Mouse (Mus musculus) MEL (cell line): ENCODE results near the gene Actn1. TPM values are rescaled to one million over a fixed set of nuclear protein-coding genes. Genes with fewer than 3 reads are reported as not detected.

ENCODE experiments used
- DNase-seq: peaks from one replicate; pipeline ENCODE4 v3.0.0; 2011; ENCODE audit warnings: low read depth, low spot score
- H3K27ac ChIP-seq: 2 replicates; pipeline ENCODE4 v1.5.1; 2012; ENCODE audit warnings: low read depth, mild to moderate bottlenecking, control low read depth, low read length, moderate library complexity; ENCODE audit not compliant: control insufficient read depth
- H3K27me3 ChIP-seq, 2 experiments: fragments of 150-350 bp in 1 of 2; sonication (generic) in 1 of 2; 2 replicates each; pipeline ENCODE4 v1.6.1; 2012; ENCODE audit warnings: low read length in 2 of 2, mild to moderate bottlenecking in 2 of 2, improper control_type of control experiment in 1 of 2, moderate library complexity in 1 of 2; ENCODE audit not compliant: insufficient read depth in 2 of 2, control insufficient read depth in 1 of 2
- H3K36me3 ChIP-seq, 2 experiments: 2 replicates each; pipeline ENCODE4 v1.6.1; 2012 to 2014; ENCODE audit warnings: low read length in 2 of 2, improper control_type of control experiment in 1 of 2, inconsistent platforms in 1 of 2, mild to moderate bottlenecking in 1 of 2; ENCODE audit not compliant: insufficient read depth in 2 of 2, control insufficient read depth in 1 of 2
- H3K4me1 ChIP-seq, 2 experiments: fragments of 150-350 bp in 1 of 2; sonication (generic) in 1 of 2; 2 replicates each; pipeline ENCODE4 v1.6.1; 2012; ENCODE audit warnings: low read length in 2 of 2, improper control_type of control experiment in 1 of 2, mild to moderate bottlenecking in 1 of 2; ENCODE audit not compliant: insufficient read depth in 2 of 2, control insufficient read depth in 1 of 2
- H3K4me3 ChIP-seq, 2 experiments: fragments of 150-350 bp in 1 of 2; sonication (generic) in 1 of 2; 2 replicates each; pipeline ENCODE4 v1.5.1; 2012; ENCODE audit warnings: low read depth in 2 of 2, low read length in 2 of 2, mild to moderate bottlenecking in 2 of 2, moderate library complexity in 2 of 2, control low read depth in 1 of 2, improper control_type of control experiment in 1 of 2; ENCODE audit not compliant: control insufficient read depth in 1 of 2, insufficient read depth in 1 of 2
- H3K79me2 ChIP-seq: 2 replicates; pipeline ENCODE4 v1.6.1; 2012; ENCODE audit warnings: mild to moderate bottlenecking, low read length, moderate library complexity; ENCODE audit not compliant: control insufficient read depth, poor library complexity, insufficient read depth
- H3K9ac ChIP-seq: 2 replicates; pipeline ENCODE4 v1.6.1; 2012; ENCODE audit warnings: low read depth, mild to moderate bottlenecking, control low read depth, low read length, moderate library complexity; ENCODE audit not compliant: control insufficient read depth, poor library complexity, severe bottlenecking
- H3K9me3 ChIP-seq: fragments of 150-350 bp; sonication (generic); replicated peaks from 2 replicates; pipeline ENCODE4 v1.6.1; 2012; ENCODE audit warnings: mild to moderate bottlenecking, low read length, improper control_type of control experiment, moderate library complexity; ENCODE audit not compliant: insufficient read depth
- BHLHE40 ChIP-seq: IDR thresholded peaks from 2 replicates; pipeline ENCODE4 v1.6.1; 2012; ENCODE audit warnings: low read depth, mild to moderate bottlenecking, inconsistent platforms, low read length, improper control_type of control experiment, borderline replicate concordance
- ELF1 ChIP-seq: IDR thresholded peaks from 2 replicates; pipeline ENCODE4 v1.6.1; 2014; ENCODE audit warnings: low read depth, mild to moderate bottlenecking, inconsistent platforms, low read length, improper control_type of control experiment, moderate library complexity
- EP300 ChIP-seq, 2 experiments: IDR thresholded peaks; 2 replicates each; pipeline ENCODE4 v1.6.1; 2011; ENCODE audit warnings: improper control_type of control experiment in 2 of 2, low read length in 2 of 2, low read depth in 1 of 2, mild to moderate bottlenecking in 1 of 2
- ETS1 ChIP-seq: IDR thresholded peaks from 2 replicates; pipeline ENCODE4 v1.6.1; 2012; ENCODE audit warnings: low read depth, mild to moderate bottlenecking, inconsistent platforms, low read length, improper control_type of control experiment, moderate library complexity
- HCFC1 ChIP-seq: IDR thresholded peaks from 2 replicates; pipeline ENCODE4 v1.6.1; 2012; ENCODE audit warnings: low read depth, mild to moderate bottlenecking, inconsistent platforms, low read length, improper control_type of control experiment, moderate library complexity
- JUND ChIP-seq: IDR thresholded peaks from 2 replicates; pipeline ENCODE4 v1.6.1; 2011; ENCODE audit warnings: low read depth, mild to moderate bottlenecking, improper control_type of control experiment, low read length
- MAX ChIP-seq: IDR thresholded peaks from 2 replicates; pipeline ENCODE4 v1.6.1; 2011; ENCODE audit warnings: low read length, improper control_type of control experiment
- MAZ ChIP-seq: IDR thresholded peaks from 2 replicates; pipeline ENCODE4 v1.6.1; 2012; ENCODE audit warnings: low read depth, mild to moderate bottlenecking, inconsistent platforms, low read length, improper control_type of control experiment
- MXI1 ChIP-seq: IDR thresholded peaks from 2 replicates; pipeline ENCODE4 v1.6.1; 2011; ENCODE audit warnings: mild to moderate bottlenecking, low read depth, low read length, improper control_type of control experiment
- MYC ChIP-seq: IDR thresholded peaks from 2 replicates; pipeline ENCODE4 v1.6.1; 2011; ENCODE audit warnings: low read depth, mild to moderate bottlenecking, low read length, improper control_type of control experiment, moderate library complexity
- NELFE ChIP-seq: IDR thresholded peaks from 2 replicates; pipeline ENCODE4 v1.6.1; 2011; ENCODE audit warnings: low read depth, low read length, improper control_type of control experiment
- POLR2AphosphoS2 ChIP-seq: IDR thresholded peaks from 2 replicates; pipeline ENCODE4 v1.6.1; 2011; ENCODE audit warnings: low read length, improper control_type of control experiment
- RAD21 ChIP-seq: IDR thresholded peaks from 2 replicates; pipeline ENCODE4 v1.6.1; 2011; ENCODE audit warnings: mild to moderate bottlenecking, low read depth, low read length, improper control_type of control experiment
- RCOR1 ChIP-seq: IDR thresholded peaks from 2 replicates; pipeline ENCODE4 v1.6.1; 2012; ENCODE audit warnings: low read depth, mild to moderate bottlenecking, inconsistent platforms, low read length, improper control_type of control experiment
- SIN3A ChIP-seq: IDR thresholded peaks from 2 replicates; pipeline ENCODE4 v1.6.1; 2012; ENCODE audit warnings: low read length, improper control_type of control experiment, inconsistent platforms
- SMC3 ChIP-seq: IDR thresholded peaks from 2 replicates; pipeline ENCODE4 v1.6.1; 2011; ENCODE audit warnings: low read depth, low read length, improper control_type of control experiment
- TAL1 ChIP-seq: IDR thresholded peaks from 2 replicates; pipeline ENCODE4 v1.6.1; 2012; ENCODE audit warnings: mild to moderate bottlenecking, inconsistent platforms, low read length, moderate library complexity, mixed read lengths
- TBP ChIP-seq: IDR thresholded peaks from 2 replicates; pipeline ENCODE4 v1.8.0; 2011; ENCODE audit warnings: low read depth, low read length, improper control_type of control experiment
- TCF12 ChIP-seq: IDR thresholded peaks from 2 replicates; pipeline ENCODE4 v1.6.1; 2014; ENCODE audit warnings: low read depth, mild to moderate bottlenecking, inconsistent platforms, low read length, improper control_type of control experiment, moderate library complexity
- UBTF ChIP-seq: IDR thresholded peaks from 2 replicates; pipeline ENCODE4 v1.6.1; 2012; ENCODE audit warnings: low read depth, mild to moderate bottlenecking, inconsistent platforms, low read length, improper control_type of control experiment, moderate library complexity, borderline replicate concordance; ENCODE audit not compliant: insufficient read depth
- USF1 ChIP-seq: IDR thresholded peaks from 2 replicates; pipeline ENCODE4 v1.6.1; 2014; ENCODE audit warnings: low read depth, mild to moderate bottlenecking, inconsistent platforms, low read length, improper control_type of control experiment, moderate library complexity
- ZMIZ1 ChIP-seq: IDR thresholded peaks from 2 replicates; pipeline ENCODE4 v1.6.1; 2012; ENCODE audit warnings: low read depth, mild to moderate bottlenecking, inconsistent platforms, low read length, improper control_type of control experiment, moderate library complexity
- ZNF384 ChIP-seq: IDR thresholded peaks from 2 replicates; pipeline ENCODE4 v1.6.1; 2012; ENCODE audit warnings: low read depth, mild to moderate bottlenecking, inconsistent platforms, low read length, improper control_type of control experiment
- polyA plus RNA-seq, 2 experiments: library from polyadenylated mRNA; stranded (reverse) in 1 of 2; unstranded in 1 of 2; fragments of >175 nt in 1 of 2; fragments of >200 nt in 1 of 2; gene quantifications; 2 replicates each; pipeline versions ENCODE4 v1.2.1 to v1.2.4; 2012; ENCODE audit warnings: low replicate concordance in 2 of 2, low read depth in 1 of 2; ENCODE audit not compliant: insufficient read length in 2 of 2, insufficient read depth in 1 of 2, missing spikeins in 1 of 2
- total RNA-seq: library from RNA; depleted of rRNA; stranded (reverse); fragments of 300-350 nt; gene quantifications from 2 replicates; pipeline ENCODE4 v1.2.3, GENCODE M21; 2012

Gene Actn1
- total and polyA plus RNA-seq, 3 experiments: 7.8 to 27.0 TPM; not detected in 1

GRCm38 (mm10) chr12:80127191-80127762 is 132.9 kb downstream of the Actn1 start:
- H3K9me3 ChIP-seq: no peaks in the 10 kb centered on the region
- peaks cover 0 to 17% of the 10 kb centered on the region in 2 experiments; a peak in 2 of 4 replicates for H3K36me3 ChIP-seq
- no peak for DNase-seq
- H3K4me1 ChIP-seq: peaks cover 16 to 20% of the 10 kb centered on the region in 2 experiments; a peak in 3 of 4 replicates
- no peaks in the 10 kb centered on the region for H3K27me3 ChIP-seq
- H3K79me2 ChIP-seq: peaks cover under 1% of the 10 kb centered on the region; the same call in 1 of the 2 replicates
- no peak overlapping the region for H3K4me3 ChIP-seq
- H3K27ac ChIP-seq: no peak overlapping the region
- H3K9ac ChIP-seq: no peak overlapping the region
- no peak for TF ChIP-seq MYC
- TF ChIP-seq TBP: no peak
- TF ChIP-seq SIN3A: no peak
- TF ChIP-seq SMC3: no peak
- no peak for TF ChIP-seq UBTF
- no peak for TF ChIP-seq USF1
- TF ChIP-seq TAL1: no peak
- no peak for TF ChIP-seq JUND

- Histone ChIP-seq H3K79me2 (no peaks in the 10 kb centered on the region), H3K36me3 (peaks cover 0 to 3% of the 10 kb centered on the region in 2 experiments; a peak in 2 of 4 replicates), H3K9me3 (no peaks in the 10 kb centered on the region), H3K4me1 (peaks cover 1 to 4% of the 10 kb centered on the region in 2 experiments; a peak in 3 of 4 replicates), H3K9ac (no peak overlapping the region), H3K4me3 (no peak overlapping the region), H3K27me3 (no peaks in the 10 kb centered on the region), H3K27ac (no peak overlapping the region)
- no peak for TF ChIP-seq ZMIZ1
- no peak for TF ChIP-seq MAZ
- no peak for TF ChIP-seq RCOR1
- no peak for TF ChIP-seq MAX
- TF ChIP-seq MXI1: no peak
- TF ChIP-seq BHLHE40: no peak
- TF ChIP-seq EP300 (IDR thresholded peaks at IDR 0.05; ENCODE audit: low read depth in 1 of 2, low read length in 2 of 2): no peak
- no peak for TF ChIP-seq JUND
- TF ChIP-seq SMC3: no peak
- TF ChIP-seq HCFC1: no peak
- TF ChIP-seq NELFE: no peak
- no peak for TF ChIP-seq TCF12
- no peak for TF ChIP-seq ETS1
- TF ChIP-seq POLR2AphosphoS2: no peak
- TF ChIP-seq ZNF384: no peak
- no peak for TF ChIP-seq RAD21
- TF ChIP-seq ELF1: no peak
- no peak for DNase-seq
Measured at GRCm38 (mm10) chr12:80125316-80125715, 134.9 kb downstream of the Actn1 start.
